Mouse (Mus musculus) central nervous system, embryonic 18 days (tissue): Measurements from ENCODE around the gene Vmn1r87. TPM values are rescaled to one million over a fixed set of nuclear protein-coding genes. Genes with fewer than 3 reads are reported as not detected.

Experiments used
- polyA plus RNA-seq: library from polyadenylated mRNA; depleted of rRNA; stranded (reverse); fragments of >200 nt; gene quantifications from 2 replicates; pipeline ENCODE4 v1.2.3, GENCODE M21; 2012; rRNA removed

The Vmn1r87 gene
- not detected in 2 replicates for polyA plus RNA-seq

DNA sequence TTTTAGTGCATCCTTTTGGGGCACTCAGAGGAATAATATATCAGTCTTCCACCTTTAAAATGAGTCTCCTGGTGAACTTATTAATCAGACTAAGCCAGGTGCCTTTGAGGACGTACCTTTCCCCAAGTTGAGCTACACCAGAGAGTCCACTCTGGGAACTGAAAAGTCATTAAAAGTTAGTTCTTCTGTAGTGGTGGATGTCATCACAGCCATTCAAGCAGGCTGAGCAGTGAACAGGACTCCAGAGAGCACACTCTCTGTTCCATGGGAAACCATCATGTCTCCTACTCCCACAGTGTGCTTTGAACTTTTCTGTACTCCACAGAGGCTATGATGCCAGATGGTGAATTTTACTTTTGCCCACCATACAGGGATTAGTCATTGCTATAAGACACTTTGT is at the start of gene Vmn1r87:
Gene Vmn1r87, minus strand, starts transcription at position 101 of the 400 bp plus-strand sequence.

DNA sequence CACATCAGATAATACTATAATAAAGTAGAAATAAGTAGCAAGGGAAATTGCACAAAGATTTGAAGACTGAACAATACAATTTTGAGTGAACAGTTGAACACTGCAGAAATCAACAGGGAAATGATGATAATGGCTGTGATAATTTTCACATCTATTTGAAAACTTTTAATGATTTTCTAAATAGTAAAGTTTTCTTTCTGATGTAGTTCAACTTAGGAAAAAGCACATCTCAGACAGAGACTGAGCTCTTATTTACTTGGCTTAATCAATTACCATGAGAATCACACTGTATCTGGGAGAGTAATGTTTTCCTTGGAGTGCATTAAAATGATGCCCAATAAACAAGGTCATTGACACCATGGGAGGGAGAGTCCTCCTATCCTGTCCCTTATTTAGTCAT is 19.3 kb upstream of the Vmn1r87 start, which contains the start of gene Vmn1r88:
Gene Vmn1r88, plus strand, starts transcription at position 301 of the 400 bp plus-strand sequence.

GRCm38 (mm10) chr7:13119817-13120216 is 20.1 kb downstream of the Vmn1r87 start, which contains the start of gene Vmn1r86:
Gene Vmn1r86 (minus strand): TSS chr7:13119917.

DNA sequence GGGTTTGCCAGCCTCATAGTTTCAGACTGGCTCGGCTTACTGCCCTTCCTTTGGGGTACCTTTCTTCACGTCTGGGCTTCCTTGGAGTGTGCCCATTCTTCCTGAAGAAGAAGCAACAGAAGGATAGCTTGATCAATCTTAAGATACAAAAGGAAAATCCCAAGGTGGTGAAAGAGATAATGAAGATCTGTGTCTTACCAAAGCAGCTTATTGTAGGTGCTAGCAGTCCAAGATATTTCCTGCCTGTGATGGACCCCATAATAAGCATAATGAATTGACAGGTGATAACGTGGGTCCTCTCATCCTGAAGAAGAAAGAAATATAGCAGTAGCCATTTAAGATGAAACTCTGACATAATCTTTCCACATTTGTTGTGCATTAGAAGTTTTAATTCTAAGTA is 44.9 kb downstream of the Vmn1r87 start, which contains the start of gene Vmn1r85:
Gene Vmn1r85, minus strand, starts transcription at position 101 of the 400 bp plus-strand sequence.

Other genes starting within 250 kb of the Vmn1r87 start
- gene Zscan22, start 242.3 kb downstream of the Vmn1r87 start, polyA plus RNA-seq, result 12.9 and 14.9 TPM in 2 replicates
- 2,008 and 2,137 TPM in 2 replicates for gene Rps5, start 217.9 kb downstream of the Vmn1r87 start, polyA plus RNA-seq
- gene Rnf225, start 212.7 kb downstream of the Vmn1r87 start, polyA plus RNA-seq, result 1.9 and 2.0 TPM in 2 replicates
- gene Zfp324, start 174.3 kb downstream of the Vmn1r87 start, polyA plus RNA-seq, result 11.9 and 12.0 TPM in 2 replicates
- 11.2 and 11.3 TPM in 2 replicates for gene Zfp446, start 162.3 kb downstream of the Vmn1r87 start, polyA plus RNA-seq
- 1.1 and 1.2 TPM in 2 replicates for gene Slc27a5, start 142.0 kb downstream of the Vmn1r87 start, polyA plus RNA-seq
- 367 and 417 TPM in 2 replicates for gene Trim28, start 141.0 kb downstream of the Vmn1r87 start, polyA plus RNA-seq
- gene Zbtb45, start 130.1 kb downstream of the Vmn1r87 start, polyA plus RNA-seq, result 30.5 and 39.6 TPM in 2 replicates
- gene Chmp2a, start 105.3 kb downstream of the Vmn1r87 start, polyA plus RNA-seq, result 212 and 230 TPM in 2 replicates
- gene Ube2m, start 101.9 kb downstream of the Vmn1r87 start, polyA plus RNA-seq, result 326 and 330 TPM in 2 replicates
- 12.1 and 14.2 TPM in 2 replicates for gene Mzf1, start 85.4 kb downstream of the Vmn1r87 start, polyA plus RNA-seq
- 0.18 and 0.20 TPM in 2 replicates for gene Vmn1r85, start 45.0 kb downstream of the Vmn1r87 start, polyA plus RNA-seq
- 0.01 TPM in 2 replicates for gene Vmn1r86, start 20.2 kb downstream of the Vmn1r87 start, polyA plus RNA-seq
- 0.01 TPM in 1 of 2 replicates, not detected in the other for gene Vmn1r88, start 19.4 kb upstream of the Vmn1r87 start, polyA plus RNA-seq
- not detected in 2 replicates for gene Vmn1r89, start 72.9 kb upstream of the Vmn1r87 start, polyA plus RNA-seq
- 34.0 and 39.0 TPM in 2 replicates for gene Lig1, start 137.1 kb upstream of the Vmn1r87 start, polyA plus RNA-seq
- gene Zswim9, start 138.6 kb upstream of the Vmn1r87 start, polyA plus RNA-seq, result 7.8 and 8.9 TPM in 2 replicates
- 2.0 and 2.1 TPM in 2 replicates for gene Pla2g4c, start 184.5 kb upstream of the Vmn1r87 start, polyA plus RNA-seq